Comparison of ENCODE assay signal across 8 mouse cellular contexts in the genomic region with DNA sequence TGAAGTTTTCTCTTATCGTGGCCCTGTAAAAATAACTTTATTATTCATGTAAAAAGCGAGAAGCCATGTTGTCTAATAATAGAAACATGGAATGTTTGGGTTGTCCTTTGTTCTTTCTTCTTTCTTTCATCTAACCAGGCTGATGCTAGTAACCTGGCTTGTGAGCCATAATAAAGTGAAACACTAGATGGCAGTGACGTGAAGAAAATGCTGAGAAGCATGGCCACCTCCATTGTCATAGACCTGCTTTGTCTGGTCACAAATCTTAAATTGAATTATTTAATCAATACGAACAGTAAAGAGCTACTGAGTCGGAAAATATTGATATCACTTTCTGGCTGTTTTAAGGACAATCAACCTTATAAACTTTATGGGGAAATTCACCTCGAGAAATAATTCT.
DNase-seq lines count a peak whose midpoint lies in the region; ATAC-seq lines count a peak whose summit lies in the region.

No protein-coding gene starts in this region.

- H3K36me3 ChIP-seq in forebrain, embryonic 15.5 days, result no peaks in the 10 kb centered on the region
- H3K36me3 ChIP-seq in midbrain, embryonic 14.5 days (ENCODE audit: control insufficient read depth, insufficient read depth, low read length), result no peaks in the 10 kb centered on the region

- no peak overlapping the region for H3K4me3 ChIP-seq in forebrain, embryonic 15.5 days
- H3K4me3 ChIP-seq in midbrain, embryonic 14.5 days (replicated peaks; ENCODE audit: low read depth, low read length), result no peak overlapping the region

- H3K9ac ChIP-seq in forebrain, embryonic 15.5 days (replicated peaks), result no peak overlapping the region
- no peak overlapping the region for H3K9ac ChIP-seq in midbrain, embryonic 14.5 days (replicated peaks; ENCODE audit: low read length)

- H3K27ac ChIP-seq in forebrain, embryonic 15.5 days (replicated peaks), result no peak overlapping the region
- H3K27ac ChIP-seq in midbrain, embryonic 14.5 days (replicated peaks; ENCODE audit: low read depth, low read length), result peak overlapping the region; percentile 37; the same call in 1 of the 2 replicates

- peak; percentile 86 for ATAC-seq in forebrain, embryonic 15.5 days (replicated peaks)
- peak; percentile 87 for ATAC-seq in midbrain, embryonic 14.5 days (ENCODE audit: low FRiP score, low TSS enrichment)
- no peak for ATAC-seq in erythroid progenitor cell, adult 5-6 weeks (replicated peaks; ENCODE audit: low FRiP score, poor library complexity, severe bottlenecking)

- no peaks in the 10 kb centered on the region for H3K27me3 ChIP-seq in forebrain, embryonic 15.5 days
- H3K27me3 ChIP-seq in midbrain, embryonic 14.5 days (ENCODE audit: control insufficient read depth, insufficient read depth, low read length), result no peaks in the 10 kb centered on the region

- WGBS in forebrain, embryonic 15.5 days, result 28% methylated on average over 6 of the region's 6 CpGs
- 26% methylated on average over 6 of the region's 6 CpGs for WGBS in midbrain, embryonic 14.5 days

- DNase-seq in ovary, postnatal 14 days (ENCODE audit: low spot score), result peak; percentile 41
- DNase-seq in ovary, adult 18-20 months (ENCODE audit: low spot score), result no peak
- peak; percentile 72 for DNase-seq in brain, embryonic 18.5 days (ENCODE audit: low read depth, low spot score)
- peak; percentile 63 for DNase-seq in layer of hippocampus, adult 11-12 months (ENCODE audit: low spot score)
- peak; percentile 94 for DNase-seq in midbrain, embryonic 14.5 days
- no peak for DNase-seq in thymus, adult 18-20 months

- no peaks in the 10 kb centered on the region for H3K9me3 ChIP-seq in forebrain, embryonic 15.5 days
- H3K9me3 ChIP-seq in midbrain, embryonic 14.5 days (ENCODE audit: control insufficient read depth, low read length), result no peaks in the 10 kb centered on the region

- H3K4me1 ChIP-seq in forebrain, embryonic 15.5 days, result peaks cover 16% of the 10 kb centered on the region
- peaks cover 15% of the 10 kb centered on the region for H3K4me1 ChIP-seq in midbrain, embryonic 14.5 days (ENCODE audit: control insufficient read depth, insufficient read depth, low read length)

- no peak overlapping the region for H3K4me2 ChIP-seq in forebrain, embryonic 15.5 days (replicated peaks)
- H3K4me2 ChIP-seq in midbrain, embryonic 14.5 days (ENCODE audit: low read length), result peak overlapping the region; percentile 29

Comparison
In these comparisons a context has a peak if more than half of its experiments do, and no peak if none do; other contexts are left out.
1. DNase-seq: peak in ovary, postnatal 14 days (single experiment), brain, embryonic 18.5 days (single experiment), layer of hippocampus, adult 11-12 months (single experiment) and midbrain, embryonic 14.5 days (single experiment); none in ovary, adult 18-20 months (single experiment) and thymus, adult 18-20 months (0 of 2).